Mouse (Mus musculus): ENCODE measurements around the gene Nlrp4b.
"Not testable (repeated sequence)": the region's sequence is repeated elsewhere in the genome, so short reads cannot be mapped to it uniquely, and the experiment has no call there.

Gene Nlrp4b

GRCm38 (mm10) chr7:10687489-10687888 is at the start of gene Nlrp4b:
Nlrp4b (plus strand) TSS chr7:10687789.
- no peak for DNase-seq (ENCODE audit: low spot score)

DNA sequence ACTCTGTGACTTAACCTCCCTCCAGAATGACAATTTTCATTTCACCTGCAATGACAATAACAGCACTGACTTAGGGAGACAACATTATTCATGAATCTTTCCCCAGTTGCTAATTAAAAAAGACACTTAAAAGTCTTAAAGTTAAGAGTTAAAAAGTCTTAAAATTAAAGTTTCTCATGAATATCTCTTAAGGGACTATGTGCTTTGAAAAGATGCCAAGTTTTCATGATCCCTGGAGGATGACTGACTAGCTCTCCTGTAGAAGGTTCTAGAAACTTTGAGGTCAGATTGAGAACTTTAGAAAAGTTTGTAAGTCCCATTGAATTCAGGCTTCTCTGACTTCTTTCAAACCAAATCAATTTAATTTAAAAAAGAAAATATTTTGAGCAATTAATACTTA is 66.7 kb downstream of the Nlrp4b start, which contains the start of gene Vmn1r71:
Gene Vmn1r71, minus strand, starts transcription at position 101 of the 400 bp plus-strand sequence.
- DNase-seq (ENCODE audit: low spot score), result no peak

- not testable (repeated sequence) for DNase-seq (ENCODE audit: low spot score)
These were observed 70.0 kb downstream of the Nlrp4b start for GRCm38 (mm10) chr7:10757551-10757950.
